Mouse (Mus musculus) forebrain, embryonic 14.5 days (tissue): Measurements from ENCODE around the gene Rras2. TPM values are rescaled to one million over a fixed set of nuclear protein-coding genes. Genes with fewer than 3 reads are reported as not detected.

Experiments used
- ATAC-seq: fragments of 200-750 bp; cut with Nextera tagmentation; 2 replicates; pipeline ENCODE4 v1.8.0; 2017; ENCODE audit warnings: mild to moderate bottlenecking, moderate library complexity
- DNase-seq: peaks from one replicate; pipeline ENCODE4 v3.0.0-alpha.2; 2015; ENCODE audit warnings: low spot score
- H3K27ac ChIP-seq: fragments of 300-500 bp; sonication (generic); 2 replicates; pipeline ENCODE4 v1.5.1; 2014; ENCODE audit warnings: low read depth, mild to moderate bottlenecking, control low read depth, low read length, moderate library complexity
- H3K27me3 ChIP-seq: fragments of 300-500 bp; sonication (generic); replicated peaks from 2 replicates; pipeline ENCODE4 v1.6.1; 2014; ENCODE audit warnings: low read length, control low read depth, mixed read lengths; ENCODE audit not compliant: control insufficient read depth, insufficient read depth
- H3K36me3 ChIP-seq: fragments of 300-500 bp; sonication (generic); 2 replicates; pipeline ENCODE4 v1.6.1; 2014; ENCODE audit warnings: low read length, control low read depth; ENCODE audit not compliant: control insufficient read depth, insufficient read depth
- H3K4me1 ChIP-seq: fragments of 300-500 bp; sonication (generic); 2 replicates; pipeline ENCODE4 v1.6.1; 2014; ENCODE audit warnings: antibody characterized with exemption, low read length, control low read depth; ENCODE audit not compliant: control insufficient read depth, insufficient read depth
- H3K4me2 ChIP-seq: fragments of 300-500 bp; sonication (generic); 2 replicates; pipeline ENCODE4 v1.6.1; 2014; ENCODE audit warnings: mild to moderate bottlenecking, control low read depth, low read length
- H3K4me3 ChIP-seq: fragments of 300-500 bp; sonication (generic); 2 replicates; pipeline ENCODE4 v1.5.1; 2014; ENCODE audit warnings: low read depth, low read length, control low read depth
- H3K9ac ChIP-seq: fragments of 300-500 bp; sonication (generic); 2 replicates; pipeline ENCODE4 v1.6.1; 2014; ENCODE audit warnings: mild to moderate bottlenecking, low read length, control low read depth, moderate library complexity
- H3K9me3 ChIP-seq: fragments of 300-500 bp; sonication (generic); replicated peaks from 2 replicates; pipeline ENCODE4 v1.6.1; 2016; ENCODE audit warnings: low read length, control low read depth, mixed read lengths; ENCODE audit not compliant: control insufficient read depth
- WGBS: fragments of 180-500 bp; shearing (Covaris S2); extraction: QIAGEN DNeasy Blood & Tissue Kit; methylation state at CpG from one replicate; pipeline ENCODE4 v1.1.7; 2014; 5-methylcytosine and 5-hydroxymethylcytosine counted together
- polyA plus RNA-seq: library from polyadenylated mRNA; unstranded; fragments of >200 nt; fragmentation: Nextera tagmentation; extraction: Ambion mirVana; gene quantifications from 2 replicates; pipeline ENCODE4 v1.2.1, GENCODE M21; 2014

Gene Rras2
- polyA plus RNA-seq: 26.6 and 27.1 TPM in 2 replicates

DNA sequence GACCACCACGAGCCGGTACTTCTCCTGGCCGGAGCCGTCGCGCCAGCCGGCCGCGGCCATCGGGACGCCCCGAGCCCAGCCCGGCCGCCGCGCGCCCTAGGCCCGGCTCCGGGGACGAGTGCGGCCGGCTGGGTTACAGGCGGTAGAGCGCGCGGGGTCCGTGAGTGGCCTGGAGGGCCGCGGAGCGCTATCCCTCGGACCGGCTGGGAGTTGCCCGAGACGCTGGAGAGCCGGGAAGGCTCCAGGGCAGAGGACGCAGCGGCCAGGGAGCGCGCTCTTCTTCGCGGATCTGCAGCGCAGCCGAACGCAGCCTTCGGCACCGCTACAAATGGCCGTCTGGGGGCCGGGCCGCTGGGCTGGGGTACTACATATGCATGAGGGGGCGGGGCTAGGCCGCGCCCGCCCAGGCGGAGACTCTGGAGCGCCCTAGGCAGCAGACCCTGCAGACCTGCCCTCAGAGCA lies at the start of gene Rras2:
Gene Rras2, minus strand, starts transcription at position 338 of the 462 bp plus-strand sequence.
- ATAC-seq (peak; percentile 100), DNase-seq (peak; percentile 94)
- under 1% methylated on average over 46 of the region's 55 CpGs for WGBS
- Histone ChIP-seq H3K36me3 (no peaks in the 10 kb centered on the region), H3K27ac (peak within 1 kb of the TSS; percentile 88), H3K27me3 (no peaks in the 10 kb centered on the region), H3K4me2 (peak within 1 kb of the TSS; percentile 77), H3K4me3 (peak within 1 kb of the TSS; percentile 79), H3K9ac (peak within 1 kb of the TSS; percentile 78), H3K4me1 (peaks cover 7% of the 10 kb centered on the region; the same call in 1 of the 2 replicates), H3K9me3 (no peaks in the 10 kb centered on the region)

DNA sequence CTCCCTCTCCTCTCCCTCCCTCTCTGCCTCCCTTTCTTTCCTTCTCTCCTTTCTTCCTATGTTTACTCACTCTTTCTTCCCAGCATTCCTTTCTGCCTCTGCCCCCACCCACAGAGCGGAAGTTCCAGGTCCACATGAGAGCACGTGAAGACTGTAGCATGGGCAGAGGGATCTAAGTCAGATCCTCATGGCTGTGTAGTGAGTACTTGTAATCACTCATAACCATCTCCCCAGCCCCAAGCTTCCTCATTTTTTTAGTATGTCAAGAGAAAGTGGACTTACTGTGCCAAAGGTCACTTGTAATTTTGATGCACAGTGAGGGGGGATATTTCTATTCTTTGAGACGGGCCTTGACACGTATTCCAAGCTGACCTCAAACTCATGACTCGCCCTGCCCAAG lies 45.4 kb upstream of the Rras2 start:
- Histone ChIP-seq H3K4me3 (no peak overlapping the region), H3K4me1 (no peaks in the 10 kb centered on the region), H3K27ac (no peak overlapping the region), H3K4me2 (no peak overlapping the region), H3K9me3 (no peaks in the 10 kb centered on the region), H3K9ac (no peak overlapping the region), H3K27me3 (no peaks in the 10 kb centered on the region), H3K36me3 (no peaks in the 10 kb centered on the region)
- ATAC-seq (no peak), DNase-seq (no peak)
- 90% methylated on average over 5 of the region's 5 CpGs for WGBS

DNA sequence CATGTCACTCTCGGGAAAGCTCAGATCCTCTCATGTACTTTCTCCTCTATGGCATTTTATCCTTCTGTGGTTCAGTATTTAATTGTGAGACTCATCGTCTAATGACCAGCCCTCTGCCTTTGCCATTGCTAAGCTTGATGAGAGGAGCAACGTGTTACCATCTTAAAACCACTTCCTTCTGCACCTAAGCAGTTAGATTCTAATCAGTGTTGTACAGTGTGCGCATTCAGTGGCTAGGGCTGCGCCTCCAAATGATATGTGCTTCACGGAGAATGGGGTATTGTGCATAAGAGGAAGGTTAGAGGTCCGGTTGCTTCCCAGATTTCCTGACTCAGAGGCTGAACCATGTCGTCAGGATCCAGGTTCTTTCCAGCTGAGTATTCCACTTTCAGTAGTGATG lies 43.5 kb upstream of the Rras2 start:
- H3K9ac ChIP-seq: no peak overlapping the region
- no peaks in the 10 kb centered on the region for H3K27me3 ChIP-seq
- H3K9me3 ChIP-seq: no peaks in the 10 kb centered on the region
- DNase-seq (no peak), ATAC-seq (no peak)
- H3K4me1 ChIP-seq: no peaks in the 10 kb centered on the region
- H3K4me2 ChIP-seq: no peak overlapping the region
- H3K36me3 ChIP-seq: no peaks in the 10 kb centered on the region
- 84% methylated on average over 8 of the region's 8 CpGs for WGBS
- no peak overlapping the region for H3K27ac ChIP-seq
- no peak overlapping the region for H3K4me3 ChIP-seq

DNA sequence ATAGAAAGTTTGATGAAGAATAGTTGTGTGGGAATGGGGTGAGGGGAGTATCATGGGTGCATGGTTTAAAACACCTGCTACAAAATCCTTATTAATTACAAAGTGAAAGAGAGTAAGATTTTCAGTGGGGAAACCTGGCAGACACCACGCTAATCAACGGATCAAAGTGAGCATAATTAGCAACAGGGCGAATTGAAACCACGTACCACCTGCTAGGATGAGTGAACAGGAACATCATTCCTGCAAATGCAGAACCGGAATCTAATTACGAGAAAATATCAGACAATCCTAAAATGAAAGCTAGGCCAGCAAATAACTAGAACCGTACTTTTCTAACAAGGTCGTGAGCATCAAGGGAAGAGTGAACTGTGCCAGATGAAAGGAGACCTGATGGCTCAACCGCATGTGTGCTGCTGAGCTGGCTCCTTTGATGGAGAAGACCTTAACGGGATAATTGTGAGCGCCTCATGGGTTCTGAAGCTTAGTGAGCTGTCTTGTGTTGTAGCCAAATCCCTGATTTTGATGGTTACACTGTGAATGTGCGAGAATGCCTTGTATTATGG lies 40.2 kb upstream of the Rras2 start:
- Histone ChIP-seq H3K9me3 (no peaks in the 10 kb centered on the region), H3K36me3 (no peaks in the 10 kb centered on the region), H3K4me3 (no peak overlapping the region), H3K27me3 (no peaks in the 10 kb centered on the region), H3K9ac (no peak overlapping the region), H3K4me2 (no peak overlapping the region), H3K4me1 (no peaks in the 10 kb centered on the region), H3K27ac (no peak overlapping the region)
- ATAC-seq: peak; percentile 66
- peak; percentile 67 for DNase-seq
- 33% methylated on average over 12 of the region's 12 CpGs for WGBS

DNA sequence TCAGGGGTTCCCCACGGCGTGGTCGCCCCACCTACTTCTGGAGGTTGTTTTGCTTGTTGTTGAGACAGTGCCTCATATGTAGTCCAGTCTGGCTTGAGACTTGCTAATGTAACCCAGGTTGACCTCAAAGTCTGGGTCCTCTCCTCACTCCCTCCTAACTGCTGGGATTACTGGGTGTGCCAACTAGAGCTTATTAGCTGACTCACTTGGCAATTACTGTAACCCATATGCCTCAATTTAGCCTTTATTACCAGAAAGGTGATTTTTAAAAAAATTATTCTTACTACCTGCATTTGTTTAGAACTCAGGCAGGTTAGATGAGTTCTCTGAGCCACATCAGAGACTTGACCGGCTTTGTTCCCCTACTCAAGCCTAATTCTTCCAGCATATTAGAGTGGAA lies 38.8 kb upstream of the Rras2 start:
- no peak overlapping the region for H3K4me2 ChIP-seq
- H3K27me3 ChIP-seq: no peaks in the 10 kb centered on the region
- WGBS: 84% methylated on average over 4 of the region's 4 CpGs
- no peaks in the 10 kb centered on the region for H3K36me3 ChIP-seq
- ATAC-seq: no peak
- H3K9me3 ChIP-seq: no peaks in the 10 kb centered on the region
- H3K9ac ChIP-seq: no peak overlapping the region
- H3K4me1 ChIP-seq: peaks cover 2% of the 10 kb centered on the region; the same call in 1 of the 2 replicates
- H3K27ac ChIP-seq: no peak overlapping the region
- H3K4me3 ChIP-seq: no peak overlapping the region
- DNase-seq: no peak

DNA sequence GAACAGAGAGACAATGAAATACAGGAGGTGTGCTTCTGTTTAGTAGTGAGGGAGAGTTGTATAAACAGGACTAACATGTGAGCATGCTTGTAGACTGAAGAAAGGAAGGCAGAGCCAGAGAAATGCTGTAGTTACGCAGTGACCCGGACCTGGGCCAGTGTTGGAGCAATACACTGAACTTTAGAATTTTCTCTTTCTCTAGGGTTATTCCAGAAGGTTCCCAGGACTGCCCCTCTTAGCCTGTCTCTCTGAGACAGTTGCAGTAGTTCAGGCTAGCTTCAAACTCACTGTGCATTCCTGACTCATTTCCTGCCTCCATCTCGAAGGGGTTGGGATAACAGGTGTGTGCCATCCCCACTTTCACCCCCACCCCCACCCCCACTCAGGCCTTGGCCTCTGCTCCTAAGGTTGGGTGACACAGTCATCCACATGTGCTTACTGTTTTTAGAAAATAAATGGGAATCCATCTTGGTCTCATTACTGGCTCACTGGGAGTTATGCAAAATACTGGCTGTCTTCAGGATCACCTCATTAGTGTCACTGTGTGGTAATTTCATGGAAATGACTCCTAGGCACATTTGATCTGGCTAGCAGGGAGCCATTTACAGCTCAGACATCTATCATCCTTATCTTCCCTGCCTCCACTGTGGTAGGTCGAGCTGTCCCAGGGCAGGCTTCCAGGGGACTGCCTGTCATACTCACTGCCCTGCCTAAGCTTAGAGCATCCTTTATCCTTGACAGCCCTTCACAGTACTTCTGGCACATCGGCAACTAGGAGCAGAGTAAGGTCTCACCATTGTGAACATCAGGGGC lies 37.7 kb upstream of the Rras2 start:
- no peaks in the 10 kb centered on the region for H3K9me3 ChIP-seq
- H3K4me3 ChIP-seq: no peak overlapping the region
- WGBS: 64% methylated on average over 5 of the region's 5 CpGs
- H3K4me2 ChIP-seq: no peak overlapping the region
- H3K9ac ChIP-seq: no peak overlapping the region
- DNase-seq (peak; percentile 30), ATAC-seq (no peak)
- peaks cover 5% of the 10 kb centered on the region; the same call in 1 of the 2 replicates for H3K4me1 ChIP-seq
- H3K27ac ChIP-seq: no peak overlapping the region
- no peaks in the 10 kb centered on the region for H3K36me3 ChIP-seq
- no peaks in the 10 kb centered on the region for H3K27me3 ChIP-seq

DNA sequence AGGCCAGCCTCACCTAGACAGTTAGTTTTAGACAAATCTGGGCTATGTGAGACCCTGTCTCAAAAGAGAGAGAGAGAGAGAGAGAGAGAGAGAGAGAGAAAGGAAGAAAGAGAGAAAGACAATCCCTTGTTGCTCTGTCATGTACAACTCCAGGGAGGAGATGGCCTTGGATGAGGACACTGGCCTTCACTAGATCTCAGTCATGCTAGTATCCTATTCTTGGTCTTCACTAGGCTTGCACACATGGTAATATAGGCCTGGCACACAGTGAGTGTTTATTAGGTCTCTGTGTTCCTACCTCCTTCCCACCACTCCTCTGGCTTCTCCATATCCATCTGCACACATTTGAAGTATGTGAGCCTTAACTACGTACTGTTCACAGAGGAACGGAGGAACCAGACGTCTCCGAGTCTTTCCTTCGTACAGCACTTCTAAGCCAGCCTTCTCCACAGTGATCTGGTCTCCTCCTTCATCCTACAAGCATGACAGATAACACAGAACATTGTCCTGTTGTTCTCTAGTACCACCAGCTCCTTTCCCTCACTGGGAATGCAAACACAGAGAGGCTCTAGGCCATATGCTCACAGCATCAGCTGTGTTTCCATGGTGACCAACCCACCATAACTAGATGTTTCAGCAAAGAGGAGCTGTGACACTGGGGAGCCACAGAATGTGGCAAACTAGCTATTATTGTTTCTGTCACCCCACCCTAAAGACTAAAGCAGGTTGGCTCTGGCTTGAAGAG lies 33.6 kb upstream of the Rras2 start:
- ATAC-seq: peak; percentile 55; the same call in 1 of the 2 replicates
- peaks cover 5% of the 10 kb centered on the region; the same call in 1 of the 2 replicates for H3K4me1 ChIP-seq
- H3K4me2 ChIP-seq: no peak overlapping the region
- 94% methylated on average over 5 of the region's 5 CpGs for WGBS
- DNase-seq: peak; percentile 82
- H3K27ac ChIP-seq: 0 out of 2 replicates have a peak overlapping the region, but pooled peaks have one; percentile 39
- no peaks in the 10 kb centered on the region for H3K36me3 ChIP-seq
- no peaks in the 10 kb centered on the region for H3K9me3 ChIP-seq
- H3K4me3 ChIP-seq: no peak overlapping the region
- H3K27me3 ChIP-seq: no peaks in the 10 kb centered on the region
- H3K9ac ChIP-seq: no peak overlapping the region

DNA sequence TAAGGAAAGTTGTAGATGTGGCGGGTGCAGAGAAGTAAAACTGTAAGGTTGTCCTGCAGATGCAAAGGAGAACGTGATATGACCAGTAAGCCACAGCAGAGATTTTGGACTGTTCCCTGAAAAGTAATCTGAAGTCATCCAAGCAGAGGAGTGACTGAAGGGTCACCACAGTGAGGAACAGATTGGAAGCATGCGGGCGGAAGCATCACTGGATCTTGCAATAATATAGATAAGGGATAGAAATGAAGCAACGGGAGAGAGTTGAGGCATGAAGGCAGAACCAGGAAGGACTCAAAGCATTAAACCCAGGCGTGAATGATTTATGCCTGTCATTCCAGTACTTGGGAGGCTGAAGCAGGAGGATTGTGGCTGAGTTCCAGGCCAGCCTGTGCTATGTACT lies 32.0 kb upstream of the Rras2 start:
- ATAC-seq (no peak), DNase-seq (no peak)
- Histone ChIP-seq H3K27me3 (no peaks in the 10 kb centered on the region), H3K9me3 (no peaks in the 10 kb centered on the region), H3K4me2 (no peak overlapping the region), H3K36me3 (no peaks in the 10 kb centered on the region), H3K27ac (no peak overlapping the region), H3K4me3 (no peak overlapping the region), H3K9ac (no peak overlapping the region), H3K4me1 (peaks cover 5% of the 10 kb centered on the region; the same call in 1 of the 2 replicates)
- WGBS: 91% methylated on average over 6 of the region's 6 CpGs
